Mouse (Mus musculus) liver, adult 2 months (tissue): ENCODE measurements around the gene Prss43.

Experiments used
- CTCF ChIP-seq: fragments of 200-500 bp; IDR thresholded peaks from 2 replicates; pipeline ENCODE4 v1.5.1; 2011; ENCODE audit warnings: low read depth, low read length, control low read depth
- POLR2A ChIP-seq: fragments of 200-500 bp; IDR thresholded peaks from 2 replicates; pipeline ENCODE4 v1.6.1; 2011; ENCODE audit warnings: low read length, control low read depth; ENCODE audit not compliant: insufficient read depth; ENCODE audit errors: extremely low read depth

- TF ChIP-seq CTCF, result no peak
- no peak for TF ChIP-seq POLR2A
Measured at GRCm38 (mm10) chr9:110880772-110881171, 54.3 kb downstream of the Prss43 start.
